In the genomic region with DNA sequence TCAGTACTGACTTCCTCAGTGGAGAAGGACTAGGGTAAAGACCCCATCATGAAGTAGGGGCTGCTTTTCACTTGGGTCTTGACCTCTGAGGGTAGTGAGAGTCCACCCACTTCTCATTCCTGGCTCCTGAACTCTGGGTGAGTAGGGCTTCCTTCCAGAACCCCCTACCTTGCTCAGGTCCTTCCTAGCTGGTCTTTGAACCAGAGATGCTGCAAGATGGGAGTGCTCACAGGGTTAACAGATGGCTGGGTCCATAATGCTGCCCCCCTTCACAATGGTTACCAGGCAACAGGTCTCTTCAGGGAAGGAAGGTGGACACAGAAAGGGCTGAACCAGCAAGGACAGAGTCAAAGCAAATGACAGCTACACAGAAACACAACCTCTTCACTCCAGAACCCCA, we compare ENCODE assay signal across 22 mouse cellular contexts. TPM values are rescaled to one million over a fixed set of nuclear protein-coding genes. Genes with fewer than 3 reads are reported as not detected.
"Had no signal": no experiment of that assay in that cellular context is flagged by ENCODE, and none has a peak within 500 bp of the region (broad histone marks: within the 10 kb centered on the region; RNA-seq: fewer than 3 reads in every experiment).

A gene (plus strand): TSS at position 301 of the 400 bp plus-strand sequence.

- H3K4me3 ChIP-seq: liver, embryonic 12.5 days; midbrain, embryonic 10.5 days; myocyte; neural tube, embryonic 13.5 days; neural tube, embryonic 15.5 days had no signal

- H3K9me3 ChIP-seq: liver, embryonic 12.5 days; midbrain, embryonic 10.5 days; neural tube, embryonic 13.5 days; neural tube, embryonic 15.5 days had no signal

- H3K27ac ChIP-seq: liver, embryonic 12.5 days; liver, embryonic 14.5 days; midbrain, embryonic 10.5 days; neural tube, embryonic 13.5 days; neural tube, embryonic 15.5 days had no signal

- H3K9ac ChIP-seq: liver, embryonic 12.5 days; liver, embryonic 14.5 days; lung, embryonic 14.5 days; neural tube, embryonic 13.5 days; neural tube, embryonic 15.5 days had no signal

- H3K4me2 ChIP-seq: liver, embryonic 12.5 days; lung, embryonic 14.5 days; neural tube, embryonic 13.5 days; neural tube, embryonic 15.5 days had no signal

- H3K27me3 ChIP-seq: neural tube, embryonic 15.5 days had no signal

- DNase-seq: lung, adult 18-20 months; lung, embryonic 14.5 days; lung, postnatal 10 days; lung, postnatal 4 days; midbrain, embryonic 14.5 days; right cerebral cortex, adult 18-20 months; right cerebral cortex, postnatal 25 days; right cerebral cortex, postnatal 4 days; spleen, adult 18-20 months; thymus, adult 18-20 months; thymus, postnatal 14 days; thymus, postnatal 36 days had no signal

- ATAC-seq: liver, embryonic 12.5 days had no signal

RNA-seq across cellular contexts. Expression of the gene that starts here (rescaled TPM):
- polyA plus RNA-seq: liver, embryonic 12.5 days; liver, embryonic 16.5 days; midbrain, embryonic 14.5 days; neural tube, embryonic 11.5 days; neural tube, embryonic 15.5 days; stomach, embryonic 14.5 days; stomach, embryonic 16.5 days had no signal
